Mouse (Mus musculus) megakaryocyte, embryonic 14.5 days (primary cell): ENCODE data around the gene Dscaml1.

Experiments
- FLI1 ChIP-seq: IDR thresholded peaks from 2 replicates; pipeline ENCODE4 v1.6.1; 2012; ENCODE audit warnings: low read length, inconsistent platforms, mixed read lengths
- GATA1 ChIP-seq: IDR thresholded peaks from 3 replicates; pipeline ENCODE4 v1.6.1; 2012; ENCODE audit warnings: mixed read lengths, low read length, inconsistent platforms, borderline replicate concordance

DNA sequence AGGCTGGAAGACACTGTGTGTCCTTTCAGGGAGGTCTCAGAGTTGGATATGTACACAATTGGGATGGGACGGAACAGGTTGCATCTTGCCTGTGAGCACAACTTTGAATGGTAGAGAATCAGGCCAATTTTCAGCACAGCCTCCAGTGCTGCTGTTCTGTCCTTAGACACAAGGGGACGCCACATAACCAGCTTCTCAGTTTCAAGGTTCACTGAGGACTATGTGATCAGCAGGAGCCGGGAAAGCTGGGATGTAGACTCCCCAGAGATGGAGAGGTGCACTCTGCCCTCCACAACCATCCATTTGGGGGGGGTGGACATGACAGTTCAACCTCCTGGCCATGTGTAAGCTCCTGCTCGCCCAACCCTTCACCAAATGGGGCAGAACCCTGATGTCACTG, 10.5 kb upstream of the Dscaml1 start:
- TF ChIP-seq GATA1 (no peak), FLI1 (no peak)
